Mouse (Mus musculus) embryonic fibroblast, embryonic 13.5 days (primary cell): Measurements from ENCODE around the gene Dok5. TPM values are rescaled to one million over a fixed set of nuclear protein-coding genes. Genes with fewer than 3 reads are reported as not detected.

Source experiments
- H3K27ac ChIP-seq: 2 replicates; pipeline ENCODE4 v1.5.1; 2012; ENCODE audit warnings: low read length, control low read depth, inconsistent platforms; ENCODE audit not compliant: insufficient read depth
- H3K4me1 ChIP-seq: 2 replicates; pipeline ENCODE4 v1.6.1; 2011; ENCODE audit warnings: low read length; ENCODE audit not compliant: control insufficient read depth, insufficient read depth
- H3K4me3 ChIP-seq: 2 replicates; pipeline ENCODE4 v1.5.1; 2011; ENCODE audit warnings: mild to moderate bottlenecking, control low read depth, low read length; ENCODE audit not compliant: insufficient read depth
- CTCF ChIP-seq: IDR thresholded peaks from 2 replicates; pipeline ENCODE4 v1.5.1; 2011; ENCODE audit warnings: mild to moderate bottlenecking, control low read depth, low read length, moderate library complexity, borderline replicate concordance; ENCODE audit not compliant: insufficient read depth
- POLR2A ChIP-seq: IDR thresholded peaks from 2 replicates; pipeline ENCODE4 v1.6.1; 2011; ENCODE audit warnings: low read depth, mild to moderate bottlenecking, control low read depth, low read length, moderate library complexity
- polyA plus RNA-seq: library from polyadenylated mRNA; stranded (reverse); fragments of >200 nt; gene quantifications from 2 replicates; pipeline ENCODE4 v1.2.4, GENCODE M21; 2011; ENCODE audit warnings: low read depth; ENCODE audit not compliant: missing spikeins, insufficient read length

The Dok5 gene
- polyA plus RNA-seq, 1 experiment = 10.7 TPM

DNA sequence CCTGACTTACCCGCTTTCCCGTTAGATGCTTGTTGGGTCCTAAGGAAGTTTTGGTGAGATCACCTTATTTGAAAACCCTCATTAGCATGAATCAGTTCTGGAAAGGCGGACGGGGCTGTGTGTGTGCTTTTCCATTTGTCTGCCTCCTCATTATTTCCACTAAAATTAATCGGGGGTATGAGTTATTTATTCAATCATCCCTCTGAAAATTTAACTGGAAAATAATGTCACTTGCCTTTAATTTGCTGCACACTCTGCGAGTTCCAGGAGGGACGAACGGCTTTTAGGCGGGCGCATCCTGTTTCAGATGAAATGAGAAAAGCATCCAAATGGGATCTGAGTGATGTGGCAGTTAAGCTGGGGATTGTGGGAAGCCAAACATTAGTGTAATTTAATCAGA, 113.9 kb downstream of the Dok5 start:
- TF ChIP-seq POLR2A = no peak
- no peak for TF ChIP-seq CTCF
- H3K4me3 ChIP-seq = no peak overlapping the region
- H3K4me1 ChIP-seq = peaks cover 2% of the 10 kb centered on the region; the same call in 1 of the 2 replicates
- H3K27ac ChIP-seq = no peak overlapping the region

DNA sequence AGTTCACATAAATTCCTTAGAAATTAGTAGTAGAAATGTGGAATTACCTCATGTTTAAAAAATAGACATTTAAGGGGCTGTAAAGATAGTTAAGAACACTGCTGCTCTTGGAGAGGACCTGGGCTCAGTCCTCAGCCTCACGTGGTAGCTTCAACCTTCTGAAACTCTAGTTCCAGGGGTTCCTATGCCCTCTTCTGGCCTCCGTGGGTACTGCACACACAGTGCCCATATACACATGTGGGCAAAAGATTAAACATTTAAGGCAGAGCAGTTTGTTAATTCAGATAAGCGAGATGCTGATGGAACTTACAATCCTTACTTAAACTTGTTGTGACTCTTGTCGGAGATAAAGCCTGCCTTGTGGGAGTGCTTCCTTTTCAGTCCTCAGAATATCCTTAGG, 118.5 kb downstream of the Dok5 start:
- no peaks in the 10 kb centered on the region for H3K4me1 ChIP-seq
- H3K27ac ChIP-seq = no peak overlapping the region
- TF ChIP-seq POLR2A = no peak
- no peak for TF ChIP-seq CTCF
- H3K4me3 ChIP-seq = no peak overlapping the region

DNA sequence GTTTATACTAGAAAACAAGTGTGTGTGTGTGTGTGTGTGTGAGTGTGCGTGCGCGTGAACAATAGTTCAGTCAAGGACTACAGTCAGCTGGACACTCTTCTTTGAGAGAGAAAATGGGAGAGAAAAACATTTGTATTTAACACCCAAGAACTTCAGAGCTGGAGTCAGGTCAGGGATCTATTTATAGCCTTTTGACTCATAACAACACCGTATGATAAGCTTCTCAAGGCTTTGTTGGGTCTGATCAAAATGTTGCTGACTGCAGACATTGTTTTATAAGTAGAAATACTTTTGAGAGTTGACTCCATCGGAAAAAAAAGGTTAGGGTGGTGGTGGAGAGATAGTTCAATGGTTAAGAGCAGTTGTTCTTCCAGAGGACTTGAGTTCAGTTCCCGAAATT, 120.7 kb downstream of the Dok5 start:
- Histone ChIP-seq H3K4me3 (no peak overlapping the region), H3K4me1 (no peaks in the 10 kb centered on the region), H3K27ac (no peak overlapping the region; the same call in 1 of the 2 replicates)
- TF ChIP-seq POLR2A (no peak), CTCF (no peak)

DNA sequence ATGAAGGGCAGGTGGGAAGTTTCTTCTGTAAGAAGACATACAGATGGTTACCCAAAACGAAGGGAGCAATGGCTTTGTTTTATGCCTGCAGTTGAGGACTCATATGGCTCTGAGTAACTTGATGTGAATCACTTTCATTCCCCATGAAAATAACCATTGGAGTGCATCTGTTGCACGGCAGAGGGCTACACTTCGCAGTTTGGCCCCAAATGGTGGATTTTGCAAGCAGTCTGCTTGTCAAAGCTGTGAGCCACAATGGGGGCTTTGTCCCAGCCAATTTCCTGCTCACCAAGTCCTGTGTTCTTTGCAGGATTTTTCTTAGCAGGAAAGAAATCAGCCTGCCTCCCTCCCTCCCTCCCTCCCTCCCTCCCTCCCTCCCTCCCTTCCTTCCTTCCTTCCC, 123.6 kb downstream of the Dok5 start:
- TF ChIP-seq POLR2A (no peak), CTCF (no peak)
- Histone ChIP-seq H3K27ac (no peak overlapping the region), H3K4me1 (no peaks in the 10 kb centered on the region), H3K4me3 (no peak overlapping the region)

DNA sequence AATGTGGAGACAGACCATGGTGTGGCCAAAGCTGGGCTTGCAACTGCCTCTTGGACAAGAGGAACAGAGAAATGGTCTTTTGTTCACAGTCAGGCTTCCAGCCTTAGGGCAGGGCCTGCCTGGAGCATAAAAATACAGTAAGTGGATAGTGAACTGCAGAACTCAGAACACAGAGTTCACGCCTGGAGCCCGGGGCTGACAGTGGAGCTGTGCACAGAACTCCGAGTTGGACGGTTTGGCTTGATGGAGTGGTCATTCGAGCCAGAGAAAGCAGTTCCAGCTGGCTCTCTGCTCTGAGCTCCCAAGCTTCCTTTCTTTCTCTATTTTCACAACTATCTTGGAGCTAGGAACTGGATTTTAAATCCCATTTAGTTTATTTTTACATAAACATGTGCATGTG, 124.5 kb downstream of the Dok5 start:
- Histone ChIP-seq H3K4me3 (no peak overlapping the region), H3K4me1 (no peaks in the 10 kb centered on the region), H3K27ac (no peak overlapping the region)
- TF ChIP-seq CTCF = no peak

DNA sequence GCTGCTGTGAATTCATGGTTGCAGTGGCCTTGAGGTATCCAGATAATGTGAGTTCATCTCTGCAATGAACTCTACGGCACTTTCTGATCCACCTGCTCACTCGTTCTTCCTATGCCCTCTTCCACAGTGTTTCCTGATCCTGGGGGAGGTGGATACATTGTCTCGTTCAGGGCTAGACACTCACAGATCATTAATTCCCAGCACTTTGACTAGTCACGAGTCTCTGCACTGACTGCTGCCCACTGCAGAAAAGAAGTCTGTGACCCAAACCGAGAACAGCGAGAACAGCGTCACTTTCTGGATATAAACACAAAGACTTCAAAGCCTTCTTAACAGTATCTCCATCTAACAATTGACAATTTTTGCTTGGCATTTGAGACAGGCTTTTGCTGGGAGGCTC, 125.9 kb downstream of the Dok5 start:
- H3K4me1 ChIP-seq = no peaks in the 10 kb centered on the region

DNA sequence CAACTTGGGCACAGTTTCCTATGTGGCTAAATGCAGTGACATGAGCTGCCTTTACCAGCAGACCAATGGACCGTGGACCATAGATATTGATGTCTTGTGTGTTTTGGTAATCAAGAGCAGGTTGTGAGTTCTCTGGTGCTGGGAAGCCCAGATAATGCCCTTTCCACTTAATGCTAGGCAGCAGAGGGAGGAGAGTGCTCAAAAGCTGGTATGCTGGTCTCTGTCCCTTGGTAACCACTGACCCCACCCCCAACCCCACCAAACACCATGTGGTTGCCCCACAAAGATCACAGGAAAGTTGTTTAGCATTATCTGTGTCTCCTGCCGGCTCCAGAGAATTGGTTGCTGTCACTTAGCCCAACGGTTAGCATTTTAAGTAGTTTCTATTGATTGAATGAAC, 127.0 kb downstream of the Dok5 start:
- Histone ChIP-seq H3K4me3 (no peak overlapping the region), H3K27ac (no peak overlapping the region), H3K4me1 (no peaks in the 10 kb centered on the region)
- no peak for TF ChIP-seq POLR2A
- no peak for TF ChIP-seq CTCF

More for the DNA sequence above, 125.9 kb downstream of the Dok5 start:
- TF ChIP-seq POLR2A (no peak), CTCF (no peak)
- Histone ChIP-seq H3K27ac (no peak overlapping the region), H3K4me3 (no peak overlapping the region)

DNA sequence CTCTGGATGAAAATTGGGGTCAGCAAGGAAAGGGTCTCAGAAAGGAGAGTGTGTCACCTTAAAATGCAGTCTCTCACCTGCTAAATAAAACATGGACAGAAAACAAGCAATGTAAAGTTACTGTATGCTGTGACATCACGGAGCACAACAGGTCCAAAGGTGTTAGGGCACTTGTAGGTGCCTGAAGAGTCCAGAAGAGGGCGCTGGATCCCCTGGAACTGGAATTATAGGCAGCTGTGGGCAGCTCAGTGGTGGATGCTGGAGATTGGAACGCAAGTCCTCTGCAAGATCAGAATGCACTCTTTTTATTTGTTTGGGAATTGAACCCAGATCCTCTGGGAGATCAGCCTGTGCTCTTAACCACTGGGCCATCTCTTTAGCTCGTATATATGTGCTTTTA, 129.0 kb downstream of the Dok5 start:
- TF ChIP-seq CTCF (no peak), POLR2A (no peak)
- no peaks in the 10 kb centered on the region for H3K4me1 ChIP-seq
- H3K4me3 ChIP-seq = no peak overlapping the region
- H3K27ac ChIP-seq = no peak overlapping the region

DNA sequence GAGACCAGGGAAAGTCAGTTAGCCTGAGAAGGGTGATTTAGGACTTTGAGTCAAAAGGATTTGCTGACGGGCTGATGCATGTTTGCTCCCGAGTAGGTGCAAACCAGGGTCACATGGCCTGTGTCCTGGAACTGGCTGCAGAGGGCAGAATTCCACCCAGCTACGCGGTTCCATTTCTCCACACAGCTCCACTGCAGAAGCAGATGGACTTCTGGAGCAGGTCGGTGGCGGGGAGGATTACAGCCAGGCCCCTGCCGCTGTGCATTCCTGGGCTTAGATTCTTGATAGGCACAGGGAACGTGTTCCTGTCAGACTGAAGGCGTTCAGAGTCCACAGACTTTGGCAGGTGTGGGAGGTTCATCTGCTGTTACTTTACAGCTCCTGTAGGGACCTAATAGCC, 131.2 kb downstream of the Dok5 start:
- H3K4me3 ChIP-seq = no peak overlapping the region
- no peaks in the 10 kb centered on the region for H3K4me1 ChIP-seq
- H3K27ac ChIP-seq = no peak overlapping the region
- TF ChIP-seq POLR2A (no peak), CTCF (no peak)

DNA sequence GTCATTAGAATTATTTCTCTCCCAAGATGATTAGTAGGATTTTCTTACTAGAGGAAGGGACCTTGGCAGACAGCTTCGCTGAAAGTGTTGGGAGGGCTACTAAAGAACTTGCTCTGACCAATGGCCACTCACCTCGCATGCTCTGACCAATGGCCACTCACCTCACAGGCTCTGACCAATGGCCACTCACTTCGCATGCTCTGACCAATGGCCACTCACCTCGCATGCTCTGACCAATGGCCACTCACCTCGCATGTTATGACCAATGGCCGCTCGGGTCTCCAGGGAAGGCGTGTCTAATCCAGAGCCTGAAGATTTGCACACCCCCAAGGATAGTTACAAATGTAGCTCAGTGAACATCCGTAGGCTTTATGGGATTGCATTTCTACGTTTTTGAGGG, 131.6 kb downstream of the Dok5 start:
- Histone ChIP-seq H3K27ac (no peak overlapping the region), H3K4me1 (no peaks in the 10 kb centered on the region), H3K4me3 (no peak overlapping the region)
- TF ChIP-seq POLR2A = no peak
- TF ChIP-seq CTCF = no peak

DNA sequence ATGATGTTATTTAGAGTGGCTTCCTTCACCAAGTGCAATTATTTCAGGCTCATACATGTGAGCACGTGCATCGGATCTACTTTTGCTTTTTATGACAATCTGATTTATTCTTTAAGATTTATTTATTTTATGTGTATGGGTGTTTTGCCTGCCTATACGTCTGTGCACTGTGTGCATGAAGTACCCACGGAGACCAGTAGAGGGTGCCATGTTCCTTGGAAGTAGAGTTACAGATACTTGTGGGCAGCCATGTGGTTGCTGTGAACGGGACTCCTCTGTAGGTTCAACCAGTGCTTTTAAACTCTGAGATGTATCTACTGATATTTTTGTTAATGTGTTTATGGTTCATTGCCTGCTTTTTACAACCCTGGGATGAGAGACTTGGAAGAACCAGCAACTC, 132.4 kb downstream of the Dok5 start:
- no peaks in the 10 kb centered on the region for H3K4me1 ChIP-seq
- H3K4me3 ChIP-seq = no peak overlapping the region
- TF ChIP-seq CTCF (no peak), POLR2A (no peak)
- no peak overlapping the region for H3K27ac ChIP-seq
